Mouse (Mus musculus) left cerebral cortex, adult 18-20 months (tissue): ENCODE results near the gene Mtf2. TPM values are rescaled to one million over a fixed set of nuclear protein-coding genes. Genes with fewer than 3 reads are reported as not detected.
"Not testable (repeated sequence)": the region's sequence is repeated elsewhere in the genome, so short reads cannot be mapped to it uniquely, and the experiment has no call there.

Experiments
- DNase-seq, 2 experiments: peaks; one replicate each; pipeline ENCODE4 v3.0.0; 2021 to 2022; ENCODE audit warnings: low spot score in 2 of 2, mixed read lengths in 1 of 2
- total RNA-seq, 2 experiments: library from RNA; stranded (reverse); gene quantifications; 2 replicates each; pipeline ENCODE4 v1.2.3; 2021

Gene Mtf2
- total RNA-seq, 2 experiments from 2014 or later, result 57.4 to 58.0 TPM

- DNase-seq, result no peak
Observed at GRCm38 (mm10) chr5:108076833-108077540, 11.5 kb downstream of the Mtf2 start.

GRCm38 (mm10) chr5:108079603-108080002, 14.1 kb downstream of the Mtf2 start:
- no peak for DNase-seq

GRCm38 (mm10) chr5:108082380-108082779, 16.9 kb downstream of the Mtf2 start:
- no peak for DNase-seq

GRCm38 (mm10) chr5:108085440-108085839, 20.0 kb downstream of the Mtf2 start:
- no peak for DNase-seq

GRCm38 (mm10) chr5:108092731-108093130, 27.3 kb downstream of the Mtf2 start:
- not testable (repeated sequence) for DNase-seq

- DNase-seq, result no peak
Observed at GRCm38 (mm10) chr5:108097676-108098075, 32.2 kb downstream of the Mtf2 start.

GRCm38 (mm10) chr5:108100196-108100595, 34.7 kb downstream of the Mtf2 start:
- no peak for DNase-seq

GRCm38 (mm10) chr5:108104306-108104705, 38.8 kb downstream of the Mtf2 start:
- no peak for DNase-seq

GRCm38 (mm10) chr5:108109346-108109745, 43.9 kb downstream of the Mtf2 start:
- no peak for DNase-seq

- DNase-seq, result no peak
Observed at GRCm38 (mm10) chr5:108117693-108118092, 52.2 kb downstream of the Mtf2 start.

- DNase-seq, result no peak
Observed at GRCm38 (mm10) chr5:108120221-108120900, 54.9 kb downstream of the Mtf2 start.

GRCm38 (mm10) chr5:108131849-108132440, 66.5 kb downstream of the Mtf2 start:
- peak in 1 of 2 experiments; percentile 6 for DNase-seq

- peak; percentile 98 to 99 for DNase-seq
Observed at GRCm38 (mm10) chr5:108132441-108133243, 67.2 kb downstream of the Mtf2 start, which contains the start of the genes Tmed5 and Ccdc18. Gene Tmed5, minus strand, starts transcription at chr5:108132620. Gene Ccdc18, plus strand, starts transcription at chr5:108132875.

GRCm38 (mm10) chr5:108152592-108152991, 87.1 kb downstream of the Mtf2 start:
- DNase-seq, result no peak

Other genes starting within 250 kb of the Mtf2 start
- gene Ube2d2b, start 235.6 kb upstream of the Mtf2 start, total RNA-seq, result not detected
- 10 to 100 TPM; 86.1 to 87.2 TPM for gene Evi5, start 190.6 kb upstream of the Mtf2 start, total RNA-seq
- gene Rpl5, start 165.2 kb upstream of the Mtf2 start, total RNA-seq, result 10 to 100 TPM; 48.6 to 54.7 TPM
- gene Fam69a, start 78.6 kb upstream of the Mtf2 start, total RNA-seq, result 10 to 100 TPM; 29.1 to 36.2 TPM
- 10 to 100 TPM; 28.6 to 30.3 TPM for gene Tmed5, start 66.9 kb downstream of the Mtf2 start, total RNA-seq
- 1 to 10 TPM; 1.4 to 1.6 TPM for gene Ccdc18, start 67.2 kb downstream of the Mtf2 start, total RNA-seq
- gene Dr1, start 203.2 kb downstream of the Mtf2 start, total RNA-seq, result 10 to 100 TPM; 36.1 to 37.0 TPM
- gene Pigg, start 246.9 kb downstream of the Mtf2 start, total RNA-seq, result 10 to 100 TPM; 12.4 to 13.0 TPM